Mouse (Mus musculus) heart, postnatal 0 days (tissue): ENCODE data around the gene Rhno1. TPM values are rescaled to one million over a fixed set of nuclear protein-coding genes. Genes with fewer than 3 reads are reported as not detected.
A peak's percentile ranks its signal among the peaks of the same experiment; 100 is the strongest.

Experiments
- ATAC-seq: fragments of 200-750 bp; cut with Nextera tagmentation; 2 replicates; pipeline ENCODE4 v1.8.0; 2017; ENCODE audit warnings: low read depth, moderate number of reproducible peaks, moderate library complexity; ENCODE audit not compliant: insufficient read depth
- DNase-seq: peaks from one replicate; pipeline ENCODE4 v3.0.0-alpha.2; 2016; ENCODE audit warnings: low spot score
- H3K27ac ChIP-seq: fragments of 300-500 bp; sonication (generic); 2 replicates; pipeline ENCODE4 v1.5.1; 2014; ENCODE audit warnings: low read depth, mild to moderate bottlenecking
- H3K27me3 ChIP-seq: fragments of 300-500 bp; sonication (generic); 2 replicates; pipeline ENCODE4 v1.6.1; 2014; ENCODE audit warnings: low read length, mixed read lengths; ENCODE audit not compliant: control insufficient read depth, insufficient read depth
- H3K36me3 ChIP-seq: fragments of 300-500 bp; sonication (generic); replicated peaks from 2 replicates; pipeline ENCODE4 v1.6.1; 2014; ENCODE audit warnings: low read length, mixed read lengths; ENCODE audit not compliant: control insufficient read depth, insufficient read depth
- H3K4me1 ChIP-seq: fragments of 300-500 bp; sonication (generic); 2 replicates; pipeline ENCODE4 v1.6.1; 2014; ENCODE audit warnings: antibody characterized with exemption; ENCODE audit not compliant: control insufficient read depth, insufficient read depth
- H3K4me2 ChIP-seq: fragments of 300-500 bp; sonication (generic); 2 replicates; pipeline ENCODE4 v1.6.1; 2014; ENCODE audit warnings: low read depth, mild to moderate bottlenecking, low read length, moderate library complexity
- H3K4me3 ChIP-seq: fragments of 300-500 bp; sonication (generic); 2 replicates; pipeline ENCODE4 v1.5.1; 2014; ENCODE audit warnings: low read depth, low read length
- H3K9ac ChIP-seq: fragments of 300-500 bp; sonication (generic); replicated peaks from 2 replicates; pipeline ENCODE4 v1.6.1; 2014; ENCODE audit warnings: low read depth, low read length, mixed read lengths
- H3K9me3 ChIP-seq: fragments of 300-500 bp; sonication (generic); replicated peaks from 2 replicates; pipeline ENCODE4 v1.6.1; 2016; ENCODE audit warnings: low read length; ENCODE audit not compliant: control insufficient read depth
- CTCF ChIP-seq: IDR thresholded peaks from 2 replicates; pipeline ENCODE4 v1.5.1; 2016; ENCODE audit warnings: antibody characterized with exemption, control low read depth, low read depth
- EP300 ChIP-seq: IDR thresholded peaks from 2 replicates; pipeline ENCODE4 v1.6.1; 2016; ENCODE audit warnings: antibody characterized with exemption, low read depth
- WGBS: fragments of 180-500 bp; shearing (Covaris S2); extraction: QIAGEN DNeasy Blood & Tissue Kit; methylation state at CpG from one replicate; pipeline ENCODE4 v1.1.7; 2014; 5-methylcytosine and 5-hydroxymethylcytosine counted together
- polyA plus RNA-seq: library from polyadenylated mRNA; unstranded; fragments of >200 nt; fragmentation: Nextera tagmentation; extraction: Ambion mirVana; gene quantifications from 2 replicates; pipeline ENCODE4 v1.2.1, GENCODE M21; 2015
- total RNA-seq: library from RNA; depleted of rRNA; stranded (reverse); fragments of >200 nt; gene quantifications from 2 replicates; pipeline ENCODE4 v1.2.3, GENCODE M21; 2014; ENCODE audit warnings: low replicate concordance; rRNA removed

Rhno1 gene
- total and polyA plus RNA-seq, 2 experiments from 2014 or later = 22.6 to 34.7 TPM

DNA sequence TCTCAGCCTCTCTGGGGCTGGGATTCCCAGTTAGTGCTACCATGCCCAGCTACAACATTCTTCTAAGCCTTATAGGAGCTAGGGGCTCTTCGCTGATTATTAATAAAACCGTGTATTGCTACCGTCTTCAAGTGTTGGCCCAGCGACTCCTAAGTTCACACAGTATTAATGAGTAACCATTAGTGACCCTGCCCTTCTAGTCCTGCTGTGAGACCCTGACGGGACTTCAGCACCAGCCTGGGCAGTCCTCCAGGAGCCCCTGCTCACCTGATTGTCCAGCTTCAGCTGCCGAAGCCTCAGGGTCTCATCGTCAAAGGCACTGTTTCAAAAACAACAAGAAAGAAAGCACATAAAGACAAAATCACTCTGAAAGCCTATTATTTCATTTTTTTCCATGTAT, 25.2 kb downstream of the Rhno1 start:
- Histone ChIP-seq H3K4me1 (no peaks in the 10 kb centered on the region), H3K36me3 (0 out of 2 replicates have a peak, but pooled peaks cover 11% of the 10 kb centered on the region), H3K4me2 (no peak overlapping the region), H3K9ac (no peak overlapping the region), H3K9me3 (no peaks in the 10 kb centered on the region), H3K27ac (no peak overlapping the region), H3K27me3 (no peaks in the 10 kb centered on the region), H3K4me3 (no peak overlapping the region)
- 86% methylated on average over 7 of the region's 7 CpGs for WGBS
- DNase-seq (no peak), ATAC-seq (no peak)
- no peak for TF ChIP-seq CTCF
- TF ChIP-seq EP300 = no peak

DNA sequence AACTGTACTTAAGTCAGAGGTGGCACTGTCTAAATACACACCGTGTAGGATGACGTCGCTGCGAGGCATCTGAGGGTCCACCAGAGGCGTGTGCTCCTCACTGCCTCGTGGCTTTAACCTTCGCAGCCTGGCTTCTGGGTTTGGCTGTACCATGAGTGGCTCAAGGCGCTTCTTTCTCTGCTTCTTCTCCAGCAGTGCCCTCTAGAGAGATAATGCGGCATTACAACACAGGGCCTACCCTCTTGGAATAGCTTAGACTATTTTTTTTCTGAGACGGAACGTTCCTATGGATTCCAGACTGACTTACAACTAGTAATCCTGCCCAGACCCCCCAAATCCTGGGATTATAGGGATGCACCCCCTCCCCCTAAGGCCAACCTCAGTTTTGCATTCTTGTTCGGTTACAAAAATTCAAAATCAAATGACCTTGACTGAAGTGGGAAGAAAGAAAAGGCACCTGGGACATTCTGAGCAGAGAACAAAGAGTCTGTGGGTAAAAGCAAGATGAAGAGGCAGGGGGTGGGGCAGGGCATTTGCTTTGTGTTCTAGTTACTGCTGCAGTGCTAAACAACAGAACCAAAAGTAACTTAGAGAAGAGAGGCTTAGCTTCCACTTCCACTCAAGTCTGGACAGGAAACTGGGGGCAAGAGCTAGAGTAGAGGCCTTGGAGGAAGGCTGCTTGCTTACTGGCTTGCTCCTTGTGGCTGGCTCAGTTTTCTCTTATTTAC, 28.1 kb downstream of the Rhno1 start:
- no peaks in the 10 kb centered on the region for H3K4me1 ChIP-seq
- H3K4me3 ChIP-seq = no peak overlapping the region
- no peaks in the 10 kb centered on the region for H3K9me3 ChIP-seq
- H3K4me2 ChIP-seq = no peak overlapping the region
- H3K27me3 ChIP-seq = no peaks in the 10 kb centered on the region
- TF ChIP-seq EP300 = no peak
- peak; percentile 72 for TF ChIP-seq CTCF
- peaks cover 26% of the 10 kb centered on the region for H3K36me3 ChIP-seq
- ATAC-seq = peak; percentile 75
- H3K27ac ChIP-seq = no peak overlapping the region
- H3K9ac ChIP-seq = no peak overlapping the region
- 9% methylated on average over 12 of the region's 12 CpGs for WGBS
- DNase-seq = peak; percentile 60

DNA sequence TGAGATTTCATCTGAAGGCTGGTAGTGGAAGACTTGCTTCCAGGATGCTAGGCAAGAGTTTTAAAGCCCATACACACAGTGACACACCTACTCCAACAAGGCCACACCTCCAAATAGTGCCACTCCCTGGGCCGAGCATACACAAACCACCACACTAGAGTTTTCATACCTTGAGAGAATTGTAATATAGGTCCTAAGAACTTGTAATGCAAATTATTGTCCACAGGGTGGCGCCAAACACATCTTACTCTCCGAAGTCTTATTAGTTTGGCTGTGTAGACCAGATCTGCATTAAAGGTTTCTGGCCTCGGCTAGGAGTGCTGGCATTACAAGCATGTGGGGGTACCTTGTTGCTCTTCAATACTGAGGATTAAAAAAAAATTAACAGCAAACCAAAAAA, 44.4 kb downstream of the Rhno1 start:
- 4% methylated on average over 4 of the region's 4 CpGs for WGBS
- Histone ChIP-seq H3K4me1 (no peaks in the 10 kb centered on the region), H3K9ac (no peak overlapping the region)

DNA sequence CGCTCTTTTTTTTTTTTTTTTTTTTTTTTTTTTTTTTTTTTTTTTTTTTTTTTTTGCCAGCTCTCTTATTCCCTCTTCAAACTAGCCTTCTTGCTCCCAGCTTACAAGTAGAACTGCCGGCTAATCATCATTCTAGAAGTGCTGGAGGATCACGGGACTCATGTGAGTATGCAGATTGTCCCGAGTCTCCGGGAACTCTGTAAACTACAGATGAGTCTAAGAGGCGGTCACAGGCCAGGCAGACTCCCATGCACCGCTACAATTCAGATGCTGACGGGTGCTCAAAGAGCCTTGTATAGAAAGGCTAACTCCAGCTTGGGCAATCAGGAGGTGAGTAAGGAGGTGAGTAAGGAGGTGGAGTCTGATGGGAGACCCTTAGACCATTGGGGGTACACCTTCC, 47.1 kb downstream of the Rhno1 start:
- no peaks in the 10 kb centered on the region for H3K4me1 ChIP-seq

More for the DNA sequence above, 44.4 kb downstream of the Rhno1 start:
- no peak overlapping the region for H3K27ac ChIP-seq
- H3K36me3 ChIP-seq = peaks cover 21% of the 10 kb centered on the region
- peak; percentile 73 for TF ChIP-seq CTCF
- TF ChIP-seq EP300 = no peak
- no peak overlapping the region for H3K4me2 ChIP-seq
- no peaks in the 10 kb centered on the region; the same call in 1 of the 2 replicates for H3K9me3 ChIP-seq
- ATAC-seq = 0 out of 2 replicates have a peak, but pooled peaks have one; percentile 20
- DNase-seq = peak; percentile 61
- no peak overlapping the region for H3K4me3 ChIP-seq
- H3K27me3 ChIP-seq = no peaks in the 10 kb centered on the region

DNA sequence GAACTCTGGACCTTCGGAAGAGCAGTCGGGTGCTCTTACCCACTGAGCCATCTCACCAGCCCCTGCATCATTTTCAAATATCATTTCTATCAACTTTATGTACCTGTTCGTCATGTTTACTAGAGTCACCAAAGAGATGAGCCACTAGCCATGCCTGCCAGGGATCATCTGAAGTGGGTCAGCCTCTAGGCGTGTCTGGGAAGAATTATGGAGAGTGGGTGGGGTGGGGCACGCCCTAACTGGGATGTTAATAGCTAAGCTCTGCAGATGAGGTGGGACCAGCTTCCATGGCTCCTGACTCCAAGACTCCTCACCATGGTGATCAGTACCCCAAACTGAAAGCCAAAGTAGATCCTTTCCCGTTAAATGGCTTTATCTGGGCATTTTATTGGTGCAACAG, 47.9 kb downstream of the Rhno1 start:
- no peak for TF ChIP-seq EP300
- TF ChIP-seq CTCF = no peak
- ATAC-seq = no peak
- Histone ChIP-seq H3K27me3 (no peaks in the 10 kb centered on the region), H3K27ac (no peak overlapping the region), H3K4me1 (no peaks in the 10 kb centered on the region), H3K9ac (no peak overlapping the region), H3K4me3 (no peak overlapping the region), H3K36me3 (no peaks in the 10 kb centered on the region), H3K4me2 (no peak overlapping the region), H3K9me3 (no peaks in the 10 kb centered on the region)
- WGBS = 77% methylated on average over 6 of the region's 6 CpGs
- no peak for DNase-seq

More for the DNA sequence above, 47.1 kb downstream of the Rhno1 start:
- Histone ChIP-seq H3K4me3 (no peak overlapping the region), H3K9ac (no peak overlapping the region), H3K9me3 (no peaks in the 10 kb centered on the region), H3K27me3 (no peaks in the 10 kb centered on the region), H3K36me3 (no peaks in the 10 kb centered on the region), H3K4me2 (no peak overlapping the region), H3K27ac (no peak overlapping the region)
- WGBS = 59% methylated on average over 8 of the region's 8 CpGs
- DNase-seq (no peak), ATAC-seq (no peak)
- TF ChIP-seq EP300 = no peak
- no peak for TF ChIP-seq CTCF

DNA sequence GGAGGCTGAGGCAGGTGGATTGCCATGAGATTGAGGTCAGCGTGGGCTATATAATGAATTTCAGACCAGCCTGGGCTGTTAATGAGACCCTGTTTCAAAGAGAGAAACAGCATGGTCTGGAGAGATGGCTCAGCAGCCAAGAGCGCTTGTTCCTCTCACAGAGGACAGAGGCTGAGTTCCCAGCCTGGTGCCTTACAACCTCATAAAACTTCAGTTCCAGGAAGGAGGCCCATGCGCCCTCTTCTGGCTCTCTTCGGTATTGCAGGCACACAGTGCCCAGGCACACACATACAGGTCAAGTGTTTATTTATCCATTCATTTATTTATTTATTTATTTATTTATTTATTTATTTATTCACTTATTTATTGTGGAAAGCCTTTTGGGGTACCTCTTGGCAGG, 54.4 kb downstream of the Rhno1 start:
- no peak overlapping the region for H3K4me2 ChIP-seq
- H3K9ac ChIP-seq = no peak overlapping the region
- WGBS = 27% methylated on average over 4 of the region's 4 CpGs
- ATAC-seq = peak; percentile 44; the same call in 1 of the 2 replicates
- no peak overlapping the region for H3K4me3 ChIP-seq
- H3K27ac ChIP-seq = no peak overlapping the region
- no peaks in the 10 kb centered on the region for H3K27me3 ChIP-seq
- TF ChIP-seq CTCF (peak; percentile 87), EP300 (no peak)
- H3K9me3 ChIP-seq = no peaks in the 10 kb centered on the region; the same call in 1 of the 2 replicates
- H3K4me1 ChIP-seq = no peaks in the 10 kb centered on the region
- no peak for DNase-seq
- no peaks in the 10 kb centered on the region for H3K36me3 ChIP-seq

Other genes starting within 250 kb of the Rhno1 start
- gene Tspan9, start 219.3 kb downstream of the Rhno1 start, total RNA-seq = 332 and 368 TPM in 2 replicates
- 84.7 and 105 TPM in 2 replicates for gene Tspan9, start 219.3 kb downstream of the Rhno1 start, polyA plus RNA-seq
- gene Tead4, start 62.1 kb downstream of the Rhno1 start, total RNA-seq = 3.2 and 4.2 TPM in 2 replicates
- 1.3 and 1.5 TPM in 2 replicates for gene Tead4, start 62.1 kb downstream of the Rhno1 start, polyA plus RNA-seq
- 3.2 and 5.1 TPM in 2 replicates for gene Tulp3, start 7.1 kb downstream of the Rhno1 start, total RNA-seq
- gene Tulp3, start 7.1 kb downstream of the Rhno1 start, polyA plus RNA-seq = 3.7 and 5.1 TPM in 2 replicates
- 19.0 and 23.8 TPM in 2 replicates for gene Foxm1, start 56 bp upstream of the Rhno1 start, total RNA-seq
- 4.8 and 5.4 TPM in 2 replicates for gene Foxm1, start 56 bp upstream of the Rhno1 start, polyA plus RNA-seq
- not detected in 2 replicates for gene Tex52, start 12.5 kb upstream of the Rhno1 start, total RNA-seq
- not detected in 2 replicates for gene Tex52, start 12.5 kb upstream of the Rhno1 start, polyA plus RNA-seq
- not detected in 2 replicates for gene Gm44596, start 12.6 kb upstream of the Rhno1 start, total RNA-seq
- gene Gm44596, start 12.6 kb upstream of the Rhno1 start, polyA plus RNA-seq = not detected in 2 replicates
- gene Nrip2, start 36.4 kb upstream of the Rhno1 start, total RNA-seq = 0.85 and 8.2 TPM in 2 replicates
- gene Nrip2, start 36.4 kb upstream of the Rhno1 start, polyA plus RNA-seq = 1.6 and 2.2 TPM in 2 replicates
- 29.2 and 62.3 TPM in 2 replicates for gene Itfg2, start 62.0 kb upstream of the Rhno1 start, total RNA-seq
- 22.0 and 22.6 TPM in 2 replicates for gene Itfg2, start 62.0 kb upstream of the Rhno1 start, polyA plus RNA-seq
- 148 and 154 TPM in 2 replicates for gene Fkbp4, start 75.8 kb upstream of the Rhno1 start, total RNA-seq
- 217 and 226 TPM in 2 replicates for gene Fkbp4, start 75.8 kb upstream of the Rhno1 start, polyA plus RNA-seq
- gene Pzp, start 163.8 kb upstream of the Rhno1 start, total RNA-seq = 0.27 and 0.85 TPM in 2 replicates
- gene Pzp, start 163.8 kb upstream of the Rhno1 start, polyA plus RNA-seq = 0.96 and 1.00 TPM in 2 replicates
- gene A2ml1, start 218.7 kb upstream of the Rhno1 start, total RNA-seq = 1.4 TPM in 1 of 2 replicates, not detected in the other
- 0.30 and 0.73 TPM in 2 replicates for gene A2ml1, start 218.7 kb upstream of the Rhno1 start, polyA plus RNA-seq